Mouse (Mus musculus) CD4-positive, CD25-positive, alpha-beta regulatory T cell, adult 4 months (primary cell): ENCODE results near the gene Foxa1. TPM values are rescaled to one million over a fixed set of nuclear protein-coding genes. Genes with fewer than 3 reads are reported as not detected.

Source experiments
- ATAC-seq: one replicate; pipeline ENCODE4 v1.8.0; 2017
- polyA plus RNA-seq, 2 experiments: library from polyadenylated mRNA; unstranded; fragments of 100-300 nt; shearing (Covaris generic); gene quantifications; one replicate each; pipeline ENCODE4 v1.2.1; 2017

Gene Foxa1
- polyA plus RNA-seq, 2 experiments from 2014 or later, result not detected

DNA sequence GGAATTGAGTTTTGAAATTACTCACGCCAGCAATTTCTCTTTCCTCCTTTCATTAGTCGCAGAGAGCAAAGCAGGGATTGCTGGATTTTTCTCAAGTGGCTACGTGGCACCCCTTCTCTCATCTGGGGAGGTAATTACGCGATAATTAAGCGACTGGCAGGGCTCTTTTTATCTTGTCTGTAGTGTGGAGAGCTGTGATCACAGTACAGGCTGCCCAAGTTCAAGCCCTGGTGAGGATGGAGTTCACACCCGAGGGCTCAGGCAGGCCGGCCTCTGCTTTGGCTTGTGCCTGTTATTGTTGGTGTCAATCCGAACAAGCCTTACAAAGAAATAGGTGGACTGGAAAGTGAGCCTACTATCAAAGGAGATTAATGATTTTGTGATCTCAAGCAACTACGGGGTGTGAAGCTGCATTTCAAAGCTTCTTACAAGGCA lies 7.1 kb downstream of the Foxa1 start:
- no peak for ATAC-seq

DNA sequence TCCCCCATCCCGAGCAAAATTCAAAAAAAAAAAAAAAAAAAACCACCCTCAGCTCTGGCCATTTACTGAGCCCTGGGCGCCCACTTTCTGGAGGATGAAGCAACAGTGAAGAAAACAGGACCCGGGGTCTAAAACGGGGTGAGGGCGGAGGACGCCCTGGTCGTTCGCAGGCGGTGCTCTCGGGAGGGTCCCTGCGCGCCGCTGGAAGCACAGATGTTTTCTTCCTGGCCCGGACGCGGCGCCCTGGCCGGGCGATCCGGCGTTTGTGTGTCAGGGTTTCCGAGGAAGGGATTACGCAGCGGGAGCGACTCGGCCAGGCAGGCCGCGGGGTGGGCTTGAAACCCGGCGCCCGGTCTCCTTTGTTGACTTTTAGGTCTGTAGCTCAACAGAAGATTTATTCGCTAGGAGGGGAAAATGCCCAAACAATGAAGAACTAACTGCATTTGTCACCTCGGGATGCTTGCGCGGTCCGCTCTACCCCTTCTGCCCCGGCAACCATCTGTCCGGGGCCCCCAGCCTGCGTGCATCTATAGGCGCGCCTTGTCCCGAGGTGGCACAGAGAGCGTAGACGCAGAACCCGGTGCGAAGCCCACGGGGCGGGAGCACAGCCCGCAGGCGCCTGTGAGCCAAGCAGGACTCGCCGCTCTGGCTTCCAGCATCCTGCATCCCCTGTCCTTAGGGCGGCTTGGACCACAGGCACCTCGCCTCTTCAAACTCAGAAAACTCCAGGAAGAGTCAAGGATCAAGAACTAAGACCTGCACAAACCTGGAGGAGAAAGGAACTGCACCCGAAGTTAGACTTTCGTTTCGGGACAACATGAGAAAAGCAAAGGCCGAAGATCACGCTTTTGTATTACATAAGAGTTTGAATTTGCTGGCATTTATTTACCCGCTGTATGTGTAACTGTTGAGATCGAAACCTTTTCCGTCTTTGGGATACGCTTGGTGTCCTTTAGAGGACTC lies 7.8 kb downstream of the Foxa1 start:
- ATAC-seq, result peak; percentile 37

DNA sequence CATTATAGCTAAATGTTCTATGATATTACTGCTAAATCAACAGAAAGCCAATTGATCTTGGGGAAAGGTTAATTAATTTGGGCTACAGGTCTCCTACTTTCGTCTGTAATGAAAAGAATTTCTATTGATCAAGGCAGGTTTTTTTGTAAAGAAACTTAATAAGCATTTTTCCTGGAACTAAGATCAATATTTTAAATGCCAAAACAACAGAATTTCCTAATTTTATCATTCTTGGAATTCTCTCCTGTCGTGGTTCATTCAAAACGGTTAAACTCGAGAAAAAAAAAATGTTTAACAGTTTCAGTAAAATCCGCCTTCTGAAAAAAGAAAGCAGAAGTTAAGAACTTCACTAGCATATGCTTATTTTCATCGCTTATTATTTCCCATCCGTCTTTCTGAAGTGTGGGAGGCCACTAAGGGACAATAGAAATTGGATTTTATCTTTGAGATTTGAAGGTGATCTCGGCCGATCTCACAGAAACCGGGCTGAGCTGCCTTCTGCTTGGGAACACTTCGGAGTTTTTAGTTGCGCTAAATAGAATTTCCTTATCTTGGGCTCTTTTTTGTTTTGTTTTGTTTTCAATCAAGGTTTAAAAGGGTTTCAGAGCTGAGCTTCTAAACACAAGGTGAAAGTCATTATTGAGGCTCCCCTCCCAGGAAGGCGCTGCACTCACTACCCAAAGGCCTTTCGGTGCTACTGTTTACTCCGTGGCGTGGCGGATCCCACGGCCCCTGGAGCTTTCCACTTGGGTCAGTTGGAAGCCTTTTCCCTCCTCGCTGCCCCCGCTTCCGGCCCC lies 8.7 kb downstream of the Foxa1 start:
- ATAC-seq, result no peak

DNA sequence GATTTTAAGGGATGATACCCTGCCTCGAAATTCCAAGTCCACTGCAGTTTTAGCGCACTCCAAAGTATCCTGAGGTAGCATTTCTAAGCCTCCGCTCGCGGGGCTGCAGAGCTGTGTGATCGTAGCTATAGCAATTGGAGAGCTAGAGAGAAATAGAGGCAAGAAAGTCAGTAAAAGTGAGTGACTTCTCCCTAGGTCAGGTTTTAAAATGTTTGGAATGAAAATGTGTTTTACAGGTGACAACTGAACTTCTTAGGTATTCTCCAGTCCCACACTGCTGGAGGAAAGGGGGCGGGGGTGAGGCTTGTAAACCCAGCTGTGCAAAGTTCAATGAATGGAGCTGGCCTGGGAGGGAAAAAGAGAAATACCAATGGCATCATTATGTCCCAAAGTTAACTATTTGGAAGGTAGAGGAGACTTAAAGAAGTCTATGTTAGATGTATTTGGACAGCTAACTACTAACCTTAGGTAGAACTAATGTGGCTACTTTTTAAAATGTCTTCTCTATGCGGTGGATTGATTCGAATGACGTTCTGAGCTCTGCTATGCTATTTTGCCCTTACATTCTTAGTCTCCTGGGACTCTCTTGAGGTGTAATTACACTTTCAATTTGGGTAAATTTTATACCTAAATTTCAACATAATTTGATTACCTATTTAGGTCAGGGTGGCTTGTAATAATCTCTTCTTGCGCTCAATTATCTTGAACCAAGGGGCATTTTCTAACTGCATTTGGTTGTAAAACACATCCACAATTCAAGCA lies 9.6 kb downstream of the Foxa1 start:
- ATAC-seq, result no peak

DNA sequence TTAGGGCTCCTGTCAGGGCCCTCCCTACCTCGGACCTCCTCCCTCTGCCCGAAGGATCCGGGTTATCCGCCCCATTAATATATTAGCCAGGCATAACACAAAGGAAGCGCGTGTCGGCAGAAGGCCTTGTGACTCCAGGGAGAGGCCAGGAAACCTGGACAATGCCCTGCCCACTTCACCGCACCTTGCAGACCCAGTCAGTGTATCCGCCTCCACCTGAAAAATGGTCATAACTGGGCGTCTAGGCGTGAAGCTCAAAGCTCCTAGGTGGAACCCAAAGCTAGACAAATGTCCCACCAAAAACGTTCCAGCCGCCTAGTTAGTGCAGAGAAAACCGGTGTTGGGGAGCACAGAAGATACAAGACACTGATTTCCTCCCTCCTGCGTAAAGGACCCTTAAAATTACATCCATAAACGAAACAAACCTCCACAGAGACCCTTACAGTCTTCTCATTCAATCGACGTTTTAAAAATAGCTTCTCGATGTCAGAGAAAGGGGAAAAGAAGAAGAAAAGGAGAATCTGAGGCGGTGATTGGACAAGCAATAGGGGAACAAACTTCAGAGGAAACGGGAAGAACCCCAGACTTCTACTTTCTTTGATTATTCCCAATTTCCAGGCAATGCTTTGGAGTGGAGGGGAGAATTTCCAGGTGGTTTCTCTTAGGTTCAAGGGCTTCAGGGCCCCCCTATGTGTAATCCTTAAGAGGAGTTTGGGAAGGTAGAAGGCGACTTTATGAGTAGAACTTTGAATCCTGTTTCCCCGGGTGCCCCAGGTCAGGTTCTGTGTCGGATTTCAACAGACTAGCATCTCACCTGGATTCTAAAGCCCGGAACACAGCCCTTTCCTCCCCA lies 10.4 kb downstream of the Foxa1 start:
- ATAC-seq, result no peak

DNA sequence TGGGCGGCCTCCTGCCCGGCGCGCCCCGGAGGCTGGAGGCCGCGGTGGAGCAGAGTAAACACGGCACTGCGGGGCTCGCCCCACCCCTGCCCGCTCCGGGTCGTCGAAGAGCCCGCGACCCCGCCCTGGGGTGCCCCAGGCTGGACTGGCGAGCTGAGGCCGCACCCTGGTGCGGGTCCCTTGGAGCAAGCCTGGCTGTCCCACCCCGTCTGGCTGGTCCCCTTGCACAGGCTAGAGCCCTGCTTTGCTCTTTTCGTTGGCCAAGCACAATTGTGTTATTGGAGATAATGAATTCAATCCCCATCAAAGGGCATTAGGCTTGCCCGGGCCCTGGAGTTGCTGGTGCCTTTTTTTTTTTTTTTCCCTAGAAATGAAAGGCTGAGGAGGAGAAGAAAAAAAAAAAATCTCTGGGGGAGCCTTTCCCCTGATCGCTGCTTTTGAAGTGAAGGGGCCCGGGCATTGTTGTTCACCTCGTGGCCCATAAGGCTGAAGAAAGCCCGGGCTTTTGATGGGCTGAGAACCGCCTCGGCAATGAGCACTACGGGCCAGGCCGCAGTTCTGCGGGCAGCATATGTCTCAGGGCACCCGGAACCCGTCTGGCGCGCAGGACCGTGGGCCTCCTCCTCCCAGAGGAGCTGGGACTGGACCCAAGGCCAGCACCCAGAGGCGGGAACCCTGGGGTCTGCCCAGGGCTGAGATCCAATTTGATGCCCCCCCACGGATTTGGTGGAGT lies 11.7 kb downstream of the Foxa1 start:
- no peak for ATAC-seq

DNA sequence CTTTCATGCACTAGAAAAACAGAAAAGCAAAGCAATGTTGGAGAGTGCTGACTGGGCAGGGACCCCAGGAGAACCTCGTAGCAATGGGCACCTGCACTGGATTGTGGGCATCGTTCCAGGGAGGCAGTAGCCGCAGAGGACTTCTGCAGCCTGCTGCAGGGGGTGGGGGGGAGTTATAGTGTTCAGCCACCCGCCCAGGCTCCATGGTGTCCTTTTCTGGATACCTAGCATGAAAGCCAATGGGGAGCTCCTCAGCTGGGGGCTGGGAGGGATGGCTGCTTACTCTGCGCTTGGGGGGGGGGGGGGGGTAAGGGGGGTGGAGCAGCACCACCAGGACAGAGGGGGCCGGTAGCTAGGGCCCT lies 12.2 kb downstream of the Foxa1 start:
- no peak for ATAC-seq

DNA sequence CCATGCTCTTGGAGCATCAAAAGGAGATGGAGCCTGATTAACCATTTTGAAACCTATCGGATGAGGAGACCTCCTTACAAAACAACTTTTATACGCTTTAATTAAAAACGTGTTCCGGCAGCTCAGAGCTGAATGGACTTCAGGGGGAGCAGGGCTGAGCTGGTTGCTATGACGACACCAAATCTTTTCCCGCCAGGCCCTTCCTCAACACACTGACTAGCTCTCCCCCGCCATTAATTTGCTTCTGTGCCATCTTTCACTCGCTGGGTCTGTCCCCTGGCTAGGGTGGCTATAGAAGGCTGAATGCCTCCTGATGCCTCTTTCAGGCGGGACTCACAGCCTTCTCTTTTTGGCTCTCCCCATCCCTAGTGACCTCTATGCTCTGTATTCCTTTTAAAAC lies 16.2 kb downstream of the Foxa1 start:
- no peak for ATAC-seq

DNA sequence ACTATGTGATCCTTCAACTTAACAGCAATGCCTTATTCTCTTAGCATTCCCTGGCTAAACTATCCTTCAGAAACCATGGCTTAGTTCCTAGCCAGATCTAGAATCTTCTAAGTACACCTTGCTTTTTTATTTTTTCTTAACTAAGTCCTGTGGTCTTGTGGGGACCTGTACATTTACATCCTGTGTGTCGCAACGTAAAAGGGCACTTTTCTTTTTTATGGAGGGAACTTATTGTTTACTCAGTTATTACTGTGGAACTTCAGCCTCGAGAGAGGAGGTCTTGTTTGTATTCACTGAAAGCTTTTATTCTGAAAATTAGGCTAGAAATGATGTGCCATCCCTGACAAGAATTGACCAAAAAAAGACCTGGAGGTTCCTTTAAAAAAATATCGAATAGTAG lies 18.4 kb downstream of the Foxa1 start:
- ATAC-seq, result no peak

DNA sequence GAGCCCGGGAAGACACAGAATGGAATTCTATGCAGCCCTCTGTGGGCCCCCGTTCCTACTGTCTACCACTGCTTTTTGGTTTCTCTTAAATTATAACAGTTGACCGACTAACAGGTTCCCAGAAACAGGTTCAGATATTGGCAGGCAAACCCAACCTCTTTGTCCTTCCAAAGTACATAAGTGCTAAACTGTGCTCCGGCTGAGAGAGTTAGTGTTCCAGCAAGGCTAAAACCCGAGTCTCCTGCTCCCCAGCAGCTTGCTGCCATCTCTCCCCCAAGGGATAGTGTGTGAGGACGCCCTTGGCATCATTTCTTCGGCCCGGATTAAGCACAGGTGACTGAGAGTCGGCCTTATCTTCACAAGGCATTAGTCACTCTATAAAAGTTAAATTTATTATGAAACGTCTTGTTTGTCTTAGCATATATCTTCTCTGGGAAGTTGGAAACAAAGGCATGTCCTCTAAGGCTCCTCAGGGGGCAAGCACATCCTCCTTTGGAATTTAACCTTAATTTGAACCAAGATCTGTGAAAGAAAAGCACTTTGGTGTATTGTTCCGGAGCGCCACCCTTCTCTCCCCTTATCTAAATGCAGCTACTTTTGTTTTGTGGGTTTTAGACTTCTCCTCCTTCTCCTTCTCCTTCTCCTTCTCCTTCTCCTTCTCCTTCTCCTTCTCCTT lies 30.9 kb downstream of the Foxa1 start:
- ATAC-seq, result no peak

DNA sequence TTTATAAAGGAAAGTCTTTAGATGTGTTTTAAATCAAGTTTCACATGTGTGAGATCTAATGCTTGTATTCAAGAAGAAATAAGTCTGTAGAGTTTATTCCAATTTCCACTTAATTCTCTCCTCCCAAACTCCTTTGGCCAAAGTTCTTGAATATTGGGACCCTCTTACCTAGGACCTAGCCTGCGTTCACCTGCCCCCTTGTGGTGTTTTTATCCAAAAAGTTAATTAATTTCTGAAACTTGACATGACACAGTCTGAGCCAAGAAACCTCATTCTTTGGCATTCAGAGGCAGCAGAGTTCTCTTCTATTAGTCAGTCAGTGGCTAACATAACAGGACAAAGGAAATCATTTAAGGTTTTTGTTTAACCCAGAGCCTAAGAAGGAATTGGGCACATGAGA lies 32.2 kb downstream of the Foxa1 start:
- no peak for ATAC-seq

DNA sequence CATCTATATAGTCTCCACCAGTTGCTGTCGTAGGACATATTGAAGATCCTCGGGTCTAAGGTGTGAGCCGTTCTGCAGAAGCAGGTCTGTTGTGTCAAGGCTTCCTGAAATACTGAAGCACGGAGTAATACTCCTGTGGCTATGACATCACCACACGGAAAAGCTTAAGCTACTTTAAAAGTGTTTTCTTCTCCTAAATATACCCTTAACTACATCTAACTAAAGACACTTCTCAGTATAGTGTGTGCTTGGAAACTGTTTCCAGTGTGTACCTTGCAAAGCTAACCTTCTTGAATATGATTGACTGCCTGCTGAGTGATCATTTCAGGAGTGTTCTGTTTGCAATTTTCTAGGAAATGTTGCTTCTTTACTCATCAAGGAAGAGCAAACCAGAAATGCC lies 35.2 kb downstream of the Foxa1 start:
- no peak for ATAC-seq

DNA sequence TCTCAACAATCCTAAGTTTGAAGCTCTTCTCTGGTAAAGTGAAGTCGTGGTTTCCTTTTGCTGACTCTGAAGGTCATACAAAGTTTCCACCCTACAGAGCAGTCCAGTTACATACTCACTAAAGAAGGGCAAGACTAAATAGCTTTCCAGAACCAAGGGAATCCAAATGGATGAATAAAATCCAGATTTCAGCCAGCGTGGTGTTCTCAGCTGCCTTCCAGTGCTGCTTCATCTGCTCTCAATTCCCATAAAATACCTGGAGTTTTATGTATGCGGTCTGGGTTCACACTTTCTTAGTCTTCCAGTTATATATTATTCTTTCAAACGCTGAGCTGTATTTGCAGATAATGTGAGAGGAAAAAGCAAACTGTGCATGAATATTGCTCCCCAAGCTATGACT lies 35.6 kb downstream of the Foxa1 start:
- ATAC-seq, result no peak

DNA sequence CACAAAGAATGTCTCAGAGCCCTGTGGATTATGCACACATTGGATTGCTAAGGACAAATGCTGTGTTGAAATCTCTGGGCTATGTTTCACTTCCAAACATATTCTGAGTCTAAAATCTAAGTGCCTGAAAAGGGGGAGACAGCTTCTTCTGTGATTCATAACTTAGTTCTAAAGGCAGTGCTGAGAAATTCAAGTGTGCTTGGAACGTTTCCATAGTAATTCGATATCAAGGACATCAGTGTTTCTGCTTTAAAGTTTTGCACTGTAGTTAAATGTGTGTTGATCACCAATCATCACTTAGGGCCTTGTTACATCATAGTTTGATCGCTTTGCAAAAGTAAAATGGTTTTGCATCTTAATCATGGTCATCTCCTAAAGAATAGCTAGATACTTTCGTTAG lies 37.0 kb downstream of the Foxa1 start:
- ATAC-seq, result no peak

DNA sequence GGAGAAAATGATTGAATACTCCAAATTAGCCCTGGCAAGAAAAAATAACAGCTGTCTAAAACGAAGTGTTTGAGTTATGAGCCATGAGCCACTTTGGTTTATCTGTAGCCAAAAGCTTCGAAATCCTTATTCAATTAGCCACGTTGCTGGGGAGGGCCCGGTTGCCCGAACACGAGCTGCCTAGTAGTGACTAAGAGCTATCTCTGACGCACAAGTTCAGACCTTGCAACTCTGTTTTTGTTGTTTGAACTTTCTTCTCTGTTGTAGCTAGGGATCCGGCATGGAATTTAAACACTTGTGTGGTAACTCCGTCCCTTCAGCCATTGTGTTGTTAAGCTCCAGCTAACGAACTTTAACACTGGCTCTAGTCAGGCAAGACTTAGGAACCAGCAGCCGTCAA lies 37.8 kb downstream of the Foxa1 start:
- no peak for ATAC-seq

DNA sequence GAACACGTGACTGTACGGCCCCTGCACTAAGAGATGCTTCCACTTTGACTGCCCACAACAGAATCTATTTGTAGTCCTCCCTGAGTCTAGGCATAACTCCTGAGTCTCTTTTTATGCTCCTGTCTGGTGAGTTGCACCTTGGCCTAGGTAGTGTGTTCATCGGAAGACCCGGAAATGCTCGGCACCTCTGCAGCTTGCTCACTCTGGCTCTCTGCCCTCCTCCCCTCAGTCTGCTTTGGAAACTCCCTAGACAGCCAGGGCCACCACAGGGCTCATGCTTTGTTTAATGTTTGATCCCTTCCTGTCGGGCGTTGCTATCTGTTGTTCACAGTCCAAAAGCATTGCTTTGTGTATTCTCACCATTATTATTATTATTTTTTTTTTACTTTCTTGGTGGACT lies 41.4 kb downstream of the Foxa1 start:
- ATAC-seq, result no peak

DNA sequence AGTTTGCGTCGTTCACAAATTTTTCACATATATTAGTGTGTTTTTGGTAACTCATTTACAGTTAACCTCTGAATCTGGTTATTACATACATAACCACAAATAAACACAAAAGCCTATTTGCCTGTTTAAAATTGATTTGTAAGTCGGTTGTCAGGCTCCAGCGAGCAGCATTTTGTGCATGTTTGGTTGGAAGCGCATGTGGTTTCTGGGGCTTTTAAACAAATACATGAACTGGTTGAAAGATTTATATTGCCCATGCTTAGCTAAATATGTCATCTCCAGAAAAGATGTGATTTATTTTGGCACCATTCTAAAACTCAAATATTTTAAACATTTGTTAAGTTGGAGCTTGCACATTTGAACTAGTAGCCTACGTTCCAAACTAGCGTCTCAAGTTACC lies 46.5 kb downstream of the Foxa1 start:
- no peak for ATAC-seq

DNA sequence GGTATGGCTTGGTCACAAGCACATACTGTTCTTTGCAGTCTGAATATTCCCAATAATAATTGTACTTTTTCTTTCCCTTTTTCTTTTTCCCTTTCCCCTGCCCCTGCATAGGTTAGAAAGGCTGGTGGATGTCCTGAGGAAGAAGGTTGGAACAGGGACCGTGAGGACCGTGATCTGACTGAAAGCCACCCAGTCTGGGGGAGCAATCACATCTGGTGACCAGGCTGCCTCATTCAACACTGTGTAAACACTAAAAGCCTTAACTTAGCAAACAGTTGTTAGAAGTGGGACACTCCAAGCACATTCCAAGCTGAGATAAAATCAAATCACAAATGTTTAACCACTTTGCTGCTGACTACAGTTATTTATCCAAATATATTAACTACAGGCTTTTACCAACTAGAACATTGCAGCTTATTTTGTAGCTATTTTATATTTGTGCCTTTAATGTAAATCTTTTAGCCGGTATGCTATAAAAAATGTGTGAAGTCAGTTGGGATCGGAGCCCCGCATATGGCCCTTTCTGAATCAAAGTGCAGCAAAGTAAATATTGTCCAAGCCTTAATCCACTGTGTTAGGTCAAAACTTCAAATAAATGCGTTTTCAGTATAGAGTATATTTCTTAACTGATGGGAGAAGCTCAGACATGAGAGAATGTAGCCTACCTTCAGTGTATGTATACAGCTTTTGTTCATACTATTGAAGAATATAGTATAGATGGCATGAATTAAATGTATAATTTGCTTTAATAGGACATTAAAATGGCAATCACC lies 50.2 kb downstream of the Foxa1 start:
- no peak for ATAC-seq
